Mouse (Mus musculus) thymus, postnatal 10 days (tissue): ENCODE data around the gene Tectb.
"Not testable (repeated sequence)": the region's sequence is repeated elsewhere in the genome, so short reads cannot be mapped to it uniquely, and the experiment has no call there.

Source experiments
- DNase-seq, 2 experiments: peaks; one replicate each; pipeline ENCODE4 v3.0.0; 2021; ENCODE audit warnings: low spot score in 2 of 2

Tectb gene

DNA sequence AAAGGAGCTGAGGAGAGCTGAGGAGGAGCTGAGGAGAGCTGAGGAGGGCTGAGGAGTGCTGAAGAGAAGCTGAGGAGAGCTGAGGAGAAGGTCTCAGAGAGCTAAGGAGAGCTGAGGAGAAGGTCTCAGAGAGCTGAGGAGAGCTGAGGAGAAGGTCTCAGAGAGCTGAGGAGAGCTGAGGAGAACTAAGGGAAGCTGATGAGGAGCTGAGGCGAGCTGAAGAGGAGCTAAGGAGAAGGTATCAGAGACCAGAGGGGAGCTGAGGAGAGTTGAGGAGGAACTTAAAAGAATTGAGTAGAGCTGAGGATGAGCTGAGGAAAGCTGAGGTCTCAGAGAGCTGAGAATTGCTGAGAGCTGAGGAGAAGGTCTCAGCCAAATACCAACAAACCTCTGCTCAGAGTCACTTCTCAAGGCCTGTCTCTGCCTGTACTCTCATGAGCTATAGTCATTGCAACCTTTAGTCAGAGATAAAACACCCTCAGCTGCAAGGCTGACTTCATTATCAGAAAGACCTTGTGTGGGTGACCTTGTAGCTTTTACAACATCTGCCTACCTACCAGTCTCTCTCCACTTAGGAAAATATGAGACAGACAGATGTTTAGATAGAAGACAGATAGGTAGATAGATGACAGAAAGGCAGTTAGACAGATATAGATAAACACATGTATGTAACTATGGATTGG lies 15.2 kb upstream of the Tectb start:
- DNase-seq: no peak

GRCm38 (mm10) chr19:55165954-55166353 lies 14.6 kb upstream of the Tectb start:
- no peak for DNase-seq

GRCm38 (mm10) chr19:55166741-55167140 lies 13.8 kb upstream of the Tectb start:
- no peak for DNase-seq

- no peak for DNase-seq
Observed at GRCm38 (mm10) chr19:55167741-55168140, 12.8 kb upstream of the Tectb start.

DNA sequence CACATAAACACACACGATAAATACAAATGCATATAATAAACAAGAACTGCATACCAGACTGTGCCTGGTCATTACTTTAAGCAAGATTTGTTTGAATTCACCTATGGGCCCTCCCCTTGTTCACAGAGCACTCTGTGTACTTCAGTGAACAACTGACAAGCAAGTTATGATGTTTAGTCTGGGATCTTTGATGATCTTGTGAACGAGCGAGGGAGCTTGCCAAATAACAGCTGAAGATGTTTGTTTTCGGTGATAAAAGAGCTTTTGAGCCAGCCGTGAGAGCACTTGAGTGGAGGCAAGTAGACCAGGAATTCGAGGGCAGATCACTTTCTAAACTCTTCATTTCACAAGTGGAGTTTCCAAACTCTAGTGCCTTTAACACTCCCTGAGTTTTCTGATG lies 12.2 kb upstream of the Tectb start:
- DNase-seq: no peak

- not testable (repeated sequence) for DNase-seq
Observed at GRCm38 (mm10) chr19:55169236-55169729, 11.2 kb upstream of the Tectb start.

GRCm38 (mm10) chr19:55170399-55170798 lies 10.1 kb upstream of the Tectb start:
- no peak for DNase-seq

DNA sequence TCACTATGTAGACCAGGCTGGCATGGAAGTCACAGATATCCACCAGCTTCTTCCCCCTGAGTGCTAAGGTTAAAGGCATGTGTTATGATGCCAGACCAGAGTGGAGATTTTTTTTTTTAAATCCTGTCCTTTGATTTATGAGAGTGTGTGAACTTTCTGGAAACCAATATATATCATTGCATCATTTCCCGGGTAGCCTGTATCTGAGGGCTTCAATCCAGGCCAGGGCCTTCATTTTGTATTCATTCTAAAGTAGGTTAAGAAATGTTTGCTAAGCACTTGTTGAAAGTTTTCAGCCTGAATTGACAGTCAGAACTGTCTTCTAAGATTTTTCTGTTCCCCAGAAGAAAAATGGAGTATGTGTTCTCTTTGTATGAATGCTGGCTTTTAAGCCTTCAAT lies 8.9 kb upstream of the Tectb start:
- DNase-seq: no peak

GRCm38 (mm10) chr19:55177143-55177542 lies 3.4 kb upstream of the Tectb start:
- no peak for DNase-seq

GRCm38 (mm10) chr19:55184442-55184841 lies 3.9 kb downstream of the Tectb start:
- no peak for DNase-seq

DNA sequence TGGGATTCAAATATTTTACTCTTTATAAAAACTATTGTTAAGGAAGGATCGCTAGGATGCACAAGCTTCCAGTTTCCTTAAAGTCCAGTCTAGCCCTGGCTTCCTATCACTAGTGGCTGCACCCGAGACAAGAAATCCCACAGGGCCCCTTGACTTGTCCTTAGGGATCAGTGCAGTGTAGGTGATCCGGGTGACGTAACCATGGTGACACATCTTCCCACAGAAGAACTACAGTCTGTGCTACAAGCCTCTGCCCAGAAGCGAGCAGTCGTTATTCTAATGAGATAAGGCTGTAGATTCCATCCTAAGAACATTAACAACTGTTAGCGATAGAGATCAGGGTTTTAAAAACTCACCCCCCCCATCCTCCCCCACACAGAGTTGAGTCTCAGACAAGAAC lies 4.5 kb downstream of the Tectb start:
- no peak for DNase-seq

DNA sequence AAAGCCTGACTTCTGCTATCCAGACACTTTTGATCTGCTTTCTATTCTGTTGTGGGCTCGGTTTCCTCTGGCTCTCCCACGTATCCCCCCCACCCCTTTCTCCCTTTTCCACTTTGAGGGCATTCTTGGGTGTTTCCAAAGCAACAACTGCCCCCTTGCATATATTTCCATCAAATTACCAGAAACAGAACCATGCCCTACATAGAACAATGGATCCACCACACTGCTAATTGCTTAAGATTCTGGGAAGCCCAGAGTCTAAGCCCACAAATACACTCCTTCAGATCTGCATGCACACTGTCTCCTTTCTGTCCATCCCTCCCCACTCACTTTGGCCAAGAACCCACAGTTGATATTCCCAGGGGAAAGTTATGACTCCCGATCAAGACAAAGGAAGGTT lies 5.1 kb downstream of the Tectb start:
- no peak for DNase-seq

DNA sequence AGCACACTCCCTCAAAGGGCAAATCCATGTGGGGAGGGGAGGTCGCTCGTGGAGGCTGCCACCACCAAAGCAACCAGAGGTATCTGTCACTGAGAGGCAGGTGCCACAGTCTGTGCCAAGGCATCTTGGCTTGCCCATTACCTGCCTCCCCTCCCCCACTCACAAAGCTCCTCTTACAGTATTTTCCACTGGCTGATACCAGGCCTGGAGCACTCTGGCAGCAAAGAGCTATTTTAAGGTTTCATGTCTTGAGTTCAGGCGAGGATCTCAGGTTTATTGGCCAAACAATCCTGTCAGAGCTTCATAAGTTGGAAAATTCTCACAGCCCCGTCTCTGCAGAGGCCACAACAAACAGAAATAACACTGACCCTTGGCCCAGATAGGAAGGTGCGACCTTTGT lies 9.5 kb downstream of the Tectb start:
- DNase-seq: no peak

- no peak for DNase-seq
Observed at GRCm38 (mm10) chr19:55191596-55191995, 11.1 kb downstream of the Tectb start.

GRCm38 (mm10) chr19:55192254-55192945 lies 11.9 kb downstream of the Tectb start:
- DNase-seq: no peak

DNA sequence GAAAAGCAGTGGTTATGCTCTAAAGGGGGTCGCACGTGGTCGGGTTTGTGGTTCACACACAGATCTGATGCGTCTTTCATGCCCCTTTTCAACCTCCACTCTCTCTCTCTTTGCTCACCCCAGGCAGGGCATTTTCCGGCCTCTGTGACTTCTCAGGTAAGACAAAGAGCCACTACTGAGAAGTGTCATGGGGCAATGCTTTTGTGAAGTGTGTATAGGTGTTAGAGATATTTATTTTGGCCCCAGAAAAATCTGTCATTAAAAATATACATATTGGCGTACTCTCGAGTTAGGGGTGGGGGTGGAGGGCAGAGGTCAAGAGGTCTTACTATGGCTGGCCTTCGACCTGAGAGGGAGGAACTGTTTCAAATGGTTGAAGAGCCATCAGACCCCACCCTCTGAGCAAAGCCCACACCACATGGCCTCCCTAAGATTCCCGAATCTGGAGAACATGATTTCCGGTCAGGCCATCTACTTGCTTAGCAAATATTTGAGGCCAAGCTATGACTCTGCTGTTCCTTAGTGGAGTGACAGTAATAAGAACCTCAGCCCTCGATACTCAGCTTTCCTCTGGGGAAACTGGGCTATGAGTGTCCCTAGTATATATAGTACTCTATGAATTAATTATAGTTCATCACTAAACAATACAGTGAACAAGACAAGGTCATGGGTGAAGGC lies 13.3 kb downstream of the Tectb start:
- DNase-seq: no peak

DNA sequence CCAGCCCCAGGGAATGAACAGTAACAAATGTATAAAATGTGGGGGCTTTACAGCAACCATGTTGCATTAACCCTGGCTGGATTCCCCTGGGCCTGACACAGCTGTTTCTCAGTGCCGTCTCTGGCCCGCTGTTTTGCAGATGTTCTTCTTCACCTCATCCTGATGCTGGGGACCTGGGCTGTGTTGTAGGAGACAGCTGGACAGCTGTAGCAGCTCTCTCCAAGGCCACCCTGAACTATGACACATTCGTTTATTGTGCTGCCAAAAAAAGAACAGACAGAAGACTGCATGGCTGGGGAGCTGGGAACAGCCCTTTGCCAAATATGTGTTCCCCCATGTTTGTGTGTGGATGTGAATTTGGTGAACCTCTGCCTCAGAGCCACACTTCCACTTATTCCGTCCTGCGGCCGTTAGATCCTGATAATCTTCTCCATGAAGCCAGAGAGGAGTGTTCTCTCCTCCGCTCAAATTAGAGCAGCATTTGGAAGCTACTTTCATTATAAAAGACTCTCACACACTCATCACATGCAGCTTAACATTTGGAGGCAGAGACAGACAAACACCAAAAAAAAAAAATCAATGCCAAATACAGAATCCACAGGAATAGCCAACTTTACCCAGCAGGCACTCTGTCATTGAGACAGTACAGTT lies 14.1 kb downstream of the Tectb start:
- no peak for DNase-seq

DNA sequence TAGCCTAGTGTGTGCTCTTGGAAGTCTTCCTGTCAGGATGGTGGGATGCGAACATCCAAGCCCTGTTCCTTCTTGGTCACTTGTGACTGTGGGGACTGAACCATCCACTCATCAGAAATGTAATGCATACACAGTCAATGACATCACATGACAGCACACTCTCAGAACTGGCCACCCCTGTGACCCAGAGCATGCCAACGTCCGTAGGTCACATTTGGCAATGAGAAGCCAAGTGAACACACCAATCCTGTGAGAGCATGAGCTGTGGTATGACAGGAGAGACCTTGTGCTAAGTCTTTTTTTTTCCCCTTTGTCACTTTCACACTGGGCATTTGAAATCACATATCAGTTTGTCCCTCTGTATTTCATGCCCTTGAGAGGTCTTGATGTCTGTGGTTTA lies 15.0 kb downstream of the Tectb start:
- DNase-seq: no peak

- DNase-seq: peak in 1 of 2 experiments; percentile 48
Observed at GRCm38 (mm10) chr19:55198303-55198702, 17.8 kb downstream of the Tectb start.

- DNase-seq: peak in 1 of 2 experiments; percentile 39
Observed at GRCm38 (mm10) chr19:55206482-55207138, 26.1 kb downstream of the Tectb start.

- no peak for DNase-seq
Observed at GRCm38 (mm10) chr19:55207205-55207604, 26.7 kb downstream of the Tectb start.
